Mouse (Mus musculus) heart, adult 2 months (tissue): ENCODE measurements at regions not wholly inside any gene's neighbourhood (a gene's known extent, or its start where the extent isn't known, plus 50 kb on each side); places are given as distances from the start of the nearest gene placed in this dataset.

Experiments
- DNase-seq, 2 experiments: peaks; one replicate each; pipeline ENCODE4 v3.0.0; 2021
- H3K27ac ChIP-seq: fragments of 200-600 bp; 2 replicates; pipeline ENCODE4 v1.8.1; 2022
- H3K27me3 ChIP-seq: fragments of 200-500 bp; 2 replicates; pipeline ENCODE4 v1.6.1; 2012; ENCODE audit warnings: mild to moderate bottlenecking, low read length, inconsistent platforms, mixed read lengths; ENCODE audit not compliant: control insufficient read depth, insufficient read depth
- H3K36me3 ChIP-seq: fragments of 200-500 bp; 2 replicates; pipeline ENCODE4 v1.6.1; 2012; ENCODE audit warnings: low read length, inconsistent platforms; ENCODE audit not compliant: control insufficient read depth, insufficient read depth
- H3K4me1 ChIP-seq: fragments of 200-500 bp; 2 replicates; pipeline ENCODE4 v1.6.1; 2011; ENCODE audit warnings: low read length; ENCODE audit not compliant: control insufficient read depth, insufficient read depth
- H3K4me3 ChIP-seq: fragments of 200-600 bp; 2 replicates; pipeline ENCODE4 v1.8.1; 2022
- H3K79me2 ChIP-seq: fragments of 200-500 bp; replicated peaks from 2 replicates; pipeline ENCODE4 v1.6.1; 2012; ENCODE audit warnings: mild to moderate bottlenecking, inconsistent platforms, low read length, moderate library complexity, mixed read lengths; ENCODE audit not compliant: control insufficient read depth, insufficient read depth
- H3K9ac ChIP-seq: fragments of 200-500 bp; 2 replicates; pipeline ENCODE4 v1.6.1; 2012; ENCODE audit warnings: low read depth, mild to moderate bottlenecking, control low read depth, inconsistent platforms, low read length, mixed read lengths
- CTCF ChIP-seq: fragments of 200-600 bp; IDR thresholded peaks from 2 replicates; pipeline ENCODE4 v1.8.1; 2022; ENCODE audit warnings: antibody characterized with exemption, mild to moderate bottlenecking, moderate library complexity
- EP300 ChIP-seq: fragments of 200-500 bp; IDR thresholded peaks from 2 replicates; pipeline ENCODE4 v1.6.1; 2011; ENCODE audit warnings: low read depth, low read length, control low read depth; ENCODE audit not compliant: insufficient read depth
- POLR2A ChIP-seq: fragments of 200-500 bp; IDR thresholded peaks from 2 replicates; pipeline ENCODE4 v1.6.1; 2011; ENCODE audit warnings: mild to moderate bottlenecking, low read depth, low read length, control low read depth; ENCODE audit not compliant: insufficient read depth
- WGBS: fragments of 180-500 bp; shearing (Covaris S2); methylation state at CpG from one replicate; pipeline ENCODE4 v1.1.7; 2018; 5-methylcytosine and 5-hydroxymethylcytosine counted together
- intact Hi-C: fragments of 180-260 bp; cut with DNase I; formaldehyde crosslinking; loops from one replicate; pipeline ENCODE4 v1.15.1; 2025

DNA sequence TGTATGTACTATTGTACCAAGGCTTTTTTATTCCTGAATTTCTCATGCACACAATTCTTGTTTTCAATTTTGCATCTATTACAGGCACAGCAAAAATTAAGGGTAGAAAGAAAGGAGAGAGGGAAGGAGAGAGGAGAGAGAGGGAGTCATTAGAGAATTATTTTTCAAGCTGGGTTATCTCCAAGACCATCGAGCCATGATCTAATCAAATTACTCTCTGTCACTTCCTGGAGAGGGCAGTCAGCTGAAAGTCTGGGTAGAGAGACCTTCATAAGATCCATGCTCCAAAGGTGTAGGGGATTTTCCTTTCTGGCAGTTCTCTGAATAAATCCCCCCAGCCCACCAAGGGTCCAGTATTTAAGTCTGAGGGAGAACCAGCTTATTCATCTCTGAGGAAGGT lies 1081.4 kb upstream of the Slc10a2 start:
- Histone ChIP-seq H3K4me1 (no peaks in the 10 kb centered on the region), H3K9ac (no peak overlapping the region), H3K36me3 (no peaks in the 10 kb centered on the region), H3K79me2 (no peaks in the 10 kb centered on the region), H3K27me3 (no peaks in the 10 kb centered on the region), H3K27ac (no peak overlapping the region), H3K4me3 (no peak overlapping the region)
- WGBS, result 46% methylated on average over 1 of the region's 1 CpGs
- intact Hi-C loops, result no loop called here
- no peak for TF ChIP-seq POLR2A
- TF ChIP-seq CTCF, result no peak
- TF ChIP-seq EP300, result no peak
- no peak for DNase-seq

DNA sequence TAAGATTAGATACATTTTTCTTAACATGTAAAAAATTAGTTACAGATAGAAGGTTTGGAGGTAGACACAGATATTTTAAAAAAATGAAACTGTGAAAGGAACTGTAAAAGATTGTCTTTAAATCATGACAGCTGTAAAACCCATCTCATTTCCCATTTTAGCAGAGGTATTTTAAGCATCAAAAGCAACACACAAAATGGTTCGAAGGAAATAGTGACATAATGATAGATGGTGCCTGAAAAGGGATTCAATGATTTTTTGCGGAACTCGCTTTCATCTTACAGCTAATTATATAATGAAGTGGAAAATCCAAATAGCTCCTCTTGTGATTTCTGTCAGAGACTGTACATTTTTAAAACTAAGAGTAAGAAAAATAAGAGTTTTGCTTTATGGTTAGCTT lies 1074.5 kb upstream of the Slc10a2 start:
- 68% methylated on average over 3 of the region's 3 CpGs for WGBS
- no peak overlapping the region for H3K9ac ChIP-seq
- H3K79me2 ChIP-seq, result no peaks in the 10 kb centered on the region
- H3K4me1 ChIP-seq, result no peaks in the 10 kb centered on the region
- no peak overlapping the region for H3K4me3 ChIP-seq
- H3K36me3 ChIP-seq, result no peaks in the 10 kb centered on the region
- no peaks in the 10 kb centered on the region for H3K27me3 ChIP-seq
- TF ChIP-seq CTCF (no peak), POLR2A (no peak), EP300 (no peak)
- no peak for DNase-seq
- intact Hi-C loops, result no loop called here
- H3K27ac ChIP-seq, result no peak overlapping the region

DNA sequence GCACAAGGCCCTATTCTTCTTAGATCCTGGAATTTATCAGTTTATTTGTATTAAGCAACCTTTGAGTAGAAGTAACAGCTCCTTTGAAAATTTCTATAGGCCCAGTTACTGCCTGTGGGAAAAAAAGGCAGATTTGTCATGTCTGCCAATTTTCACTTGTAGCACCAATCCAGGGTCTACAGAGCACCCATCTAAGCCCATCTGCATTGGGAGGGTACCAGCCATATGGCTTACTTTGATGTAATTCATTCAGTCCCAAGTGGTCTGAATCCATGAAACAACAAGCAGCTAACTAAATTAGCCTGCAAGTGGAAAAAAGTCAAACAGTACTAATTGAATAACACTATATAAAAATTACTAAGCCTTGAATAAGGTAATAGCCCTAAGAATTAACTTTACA lies 1061.3 kb upstream of the Slc10a2 start:
- TF ChIP-seq CTCF, result no peak
- TF ChIP-seq EP300, result no peak
- no peak for TF ChIP-seq POLR2A
- Histone ChIP-seq H3K27me3 (no peaks in the 10 kb centered on the region), H3K4me3 (no peak overlapping the region), H3K9ac (no peak overlapping the region), H3K36me3 (no peaks in the 10 kb centered on the region), H3K4me1 (no peaks in the 10 kb centered on the region), H3K27ac (no peak overlapping the region), H3K79me2 (no peaks in the 10 kb centered on the region)
- DNase-seq, result no peak
- intact Hi-C loops, result no loop called here

DNA sequence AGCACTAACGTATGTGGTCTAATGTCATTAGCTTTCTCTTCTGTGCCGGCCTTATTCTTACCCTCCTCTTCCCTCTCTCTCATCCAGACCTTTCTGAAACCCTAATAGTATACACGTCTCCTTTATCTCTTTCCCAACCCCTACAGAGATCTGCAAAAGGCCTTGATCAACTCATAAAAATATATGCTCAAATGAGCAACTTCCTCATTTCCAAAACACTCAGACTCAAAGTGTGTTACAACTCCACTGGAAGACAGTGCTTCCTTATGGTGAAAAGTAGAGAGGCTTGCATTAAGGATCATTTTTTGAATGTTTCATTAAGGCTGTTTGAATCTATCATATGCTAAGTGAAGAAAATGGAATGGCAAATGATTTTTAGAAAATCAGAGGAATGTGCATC lies 1060.1 kb upstream of the Slc10a2 start:
- 62% methylated on average over 3 of the region's 3 CpGs for WGBS
- no peak overlapping the region for H3K9ac ChIP-seq
- no peak overlapping the region for H3K27ac ChIP-seq
- no peak for DNase-seq
- intact Hi-C loops, result no loop called here
- H3K4me3 ChIP-seq, result no peak overlapping the region
- TF ChIP-seq POLR2A (no peak), EP300 (no peak), CTCF (no peak)
- no peaks in the 10 kb centered on the region for H3K27me3 ChIP-seq
- H3K36me3 ChIP-seq, result no peaks in the 10 kb centered on the region
- H3K4me1 ChIP-seq, result no peaks in the 10 kb centered on the region
- H3K79me2 ChIP-seq, result no peaks in the 10 kb centered on the region

DNA sequence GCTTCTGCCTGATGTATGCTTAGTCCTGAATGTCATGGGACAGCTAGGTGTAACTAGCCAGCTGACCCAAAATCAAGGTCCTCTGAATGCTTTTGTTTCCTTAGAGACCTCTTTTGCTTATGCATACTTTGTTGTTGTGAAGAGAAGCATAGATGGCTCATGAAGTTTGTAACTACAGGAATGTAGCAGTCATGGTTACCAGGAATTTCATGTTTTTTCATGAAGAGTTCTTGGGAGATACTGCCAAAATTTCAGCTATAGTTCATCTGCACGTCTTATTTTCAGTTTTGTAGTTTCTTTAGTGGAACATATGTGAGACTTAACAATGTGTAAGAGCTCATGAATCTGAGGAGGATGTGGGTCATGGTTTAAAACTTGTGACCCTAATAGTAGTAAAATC lies 1059.6 kb upstream of the Slc10a2 start:
- 33% methylated on average over 1 of the region's 1 CpGs for WGBS
- H3K27me3 ChIP-seq, result no peaks in the 10 kb centered on the region
- no peaks in the 10 kb centered on the region for H3K4me1 ChIP-seq
- no peak overlapping the region for H3K9ac ChIP-seq
- H3K4me3 ChIP-seq, result no peak overlapping the region
- TF ChIP-seq POLR2A (no peak), EP300 (no peak), CTCF (no peak)
- intact Hi-C loops, result no loop called here
- H3K27ac ChIP-seq, result no peak overlapping the region
- H3K79me2 ChIP-seq, result no peaks in the 10 kb centered on the region
- no peaks in the 10 kb centered on the region for H3K36me3 ChIP-seq
- no peak for DNase-seq

DNA sequence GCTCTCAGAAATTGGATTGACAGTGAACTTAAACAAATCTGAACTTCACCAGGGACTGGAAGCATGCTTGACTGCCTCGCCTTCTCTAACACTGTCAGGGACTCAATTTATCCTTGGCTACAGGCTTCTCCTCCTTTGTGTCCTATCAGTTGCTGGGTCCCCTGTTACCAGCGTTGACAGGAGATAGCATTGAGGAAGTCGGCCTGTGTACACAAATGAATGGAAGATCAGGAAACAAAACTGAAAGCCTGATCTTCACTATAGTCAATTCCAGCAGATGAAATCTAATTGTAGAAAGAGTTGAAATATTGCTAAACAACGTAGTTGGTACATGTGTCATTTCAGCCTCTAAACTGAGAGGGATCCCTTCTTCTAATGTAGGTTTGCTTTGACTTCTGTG lies 1039.4 kb upstream of the Slc10a2 start:
- H3K9ac ChIP-seq, result no peak overlapping the region
- no peaks in the 10 kb centered on the region for H3K79me2 ChIP-seq
- H3K4me3 ChIP-seq, result no peak overlapping the region
- H3K27ac ChIP-seq, result no peak overlapping the region
- intact Hi-C loops, result no loop called here
- no peak for TF ChIP-seq CTCF
- TF ChIP-seq EP300, result no peak
- no peak for TF ChIP-seq POLR2A
- H3K27me3 ChIP-seq, result no peaks in the 10 kb centered on the region
- WGBS, result 14% methylated on average over 4 of the region's 4 CpGs
- H3K36me3 ChIP-seq, result no peaks in the 10 kb centered on the region
- no peak for DNase-seq
- no peaks in the 10 kb centered on the region for H3K4me1 ChIP-seq

DNA sequence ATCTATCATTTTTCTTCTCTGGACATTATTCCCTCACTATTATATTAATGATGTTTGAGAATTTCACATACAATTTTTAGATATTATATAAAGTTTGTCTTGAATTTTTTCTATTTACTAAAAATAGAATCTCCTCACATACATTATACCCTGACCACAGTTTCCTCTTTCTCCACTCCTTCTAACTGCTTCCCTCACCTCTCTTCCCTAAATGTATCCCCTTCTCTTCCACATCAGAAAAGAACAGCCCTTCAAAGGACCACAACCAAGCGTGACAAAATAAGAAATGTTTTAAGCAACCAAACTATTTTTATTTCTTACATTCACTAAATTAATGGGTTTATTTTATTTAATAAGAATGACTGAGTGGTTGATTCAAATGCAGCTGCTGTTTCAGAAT lies 1034.9 kb upstream of the Slc10a2 start:
- Histone ChIP-seq H3K27me3 (no peaks in the 10 kb centered on the region), H3K36me3 (no peaks in the 10 kb centered on the region), H3K4me1 (no peaks in the 10 kb centered on the region), H3K27ac (no peak overlapping the region), H3K79me2 (no peaks in the 10 kb centered on the region), H3K9ac (no peak overlapping the region), H3K4me3 (no peak overlapping the region)
- TF ChIP-seq CTCF, result no peak
- no peak for TF ChIP-seq EP300
- no peak for TF ChIP-seq POLR2A
- intact Hi-C loops, result no loop called here
- no peak for DNase-seq
- WGBS, result 80% methylated on average over 1 of the region's 1 CpGs
